Mouse (Mus musculus): ENCODE results near the gene Ttc6.

Ttc6 gene

GRCm38 (mm10) chr12:57662986-57663674 is 99.2 kb downstream of the Ttc6 start:
- DNase-seq (ENCODE audit: low spot score in 2 of 2), result no peak

GRCm38 (mm10) chr12:57672414-57672813 is 108.5 kb downstream of the Ttc6 start:
- DNase-seq (ENCODE audit: low spot score in 2 of 2), result no peak

- DNase-seq (ENCODE audit: low spot score in 2 of 2), result no peak
These were observed 121.1 kb downstream of the Ttc6 start for GRCm38 (mm10) chr12:57684967-57685423.

DNA sequence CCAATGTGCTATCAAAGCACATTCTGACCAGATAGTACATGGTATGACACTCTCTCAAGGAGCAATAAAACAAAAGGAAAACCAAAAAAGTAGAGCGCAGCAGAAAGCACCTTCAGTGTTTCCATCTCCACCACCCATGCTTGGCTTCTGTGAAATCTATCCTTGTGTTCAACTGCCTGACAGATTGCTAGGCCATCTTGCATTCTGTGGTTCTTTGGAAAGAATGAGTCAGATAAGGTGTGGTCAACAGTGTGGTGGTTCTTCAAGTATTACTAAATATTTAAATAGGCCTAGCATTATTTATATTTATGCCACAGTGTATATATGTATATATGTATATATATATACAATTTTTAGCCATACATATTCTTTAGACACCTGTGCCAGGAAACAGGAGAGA is 146.1 kb downstream of the Ttc6 start:
- DNase-seq (ENCODE audit: low spot score in 2 of 2), result no peak

- no peak for DNase-seq (ENCODE audit: low spot score in 2 of 2)
These were observed 200.8 kb downstream of the Ttc6 start for GRCm38 (mm10) chr12:57764720-57765119.

DNA sequence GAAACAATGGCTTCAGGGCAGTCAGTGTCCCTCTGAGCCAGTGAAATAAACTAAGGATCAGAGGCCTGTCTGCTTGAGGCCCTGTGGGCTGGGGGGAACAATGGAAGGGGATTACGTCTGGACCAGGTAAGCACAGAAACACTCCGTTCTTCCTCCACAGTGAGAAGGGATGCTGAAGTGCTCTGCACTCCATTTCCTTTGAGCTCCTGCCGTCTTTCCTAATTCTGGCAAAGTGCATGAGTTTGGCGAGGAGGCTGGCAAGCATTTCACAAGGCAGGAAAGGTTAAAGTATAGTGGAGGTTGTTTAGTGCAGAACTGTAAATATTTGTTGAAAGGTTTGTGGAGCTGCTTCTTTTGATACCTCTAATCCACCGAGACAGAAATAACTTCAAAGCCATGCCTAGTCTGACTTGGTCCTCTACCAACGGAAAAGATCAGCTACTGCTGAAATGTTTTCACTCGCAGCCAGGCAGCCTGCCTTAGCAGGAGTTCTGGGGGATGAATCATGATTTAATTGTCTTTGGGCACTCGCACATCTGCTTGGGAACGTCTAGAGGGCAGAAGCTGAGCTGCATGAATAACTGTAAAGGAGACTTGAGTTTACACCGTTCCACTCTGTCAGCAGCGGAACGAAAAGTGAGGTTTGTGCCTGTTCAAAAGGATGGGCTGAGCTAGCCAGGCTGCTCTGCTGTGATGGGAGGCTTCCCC is 212.5 kb downstream of the Ttc6 start:
- DNase-seq (ENCODE audit: low spot score in 2 of 2), result no peak

DNA sequence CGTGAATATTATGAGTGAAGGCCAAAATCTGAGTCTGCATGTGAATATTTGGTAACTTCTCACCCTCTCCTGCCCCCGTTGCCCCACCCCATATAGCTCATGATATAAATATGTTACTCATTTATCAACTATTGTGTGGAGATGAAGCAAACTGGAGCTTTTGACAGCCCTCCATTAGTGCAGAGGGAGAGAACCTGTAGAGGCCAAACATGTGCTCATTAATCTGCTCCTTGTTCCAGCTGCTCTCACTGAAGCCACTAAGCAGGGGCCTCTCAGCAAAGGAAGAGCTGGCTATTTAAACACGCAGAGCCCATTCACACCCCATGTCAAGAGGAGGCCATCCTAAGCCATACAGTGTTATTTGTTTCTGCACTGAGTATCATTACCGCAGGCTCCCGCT is 218.0 kb downstream of the Ttc6 start:
- no peak for DNase-seq (ENCODE audit: low spot score in 2 of 2)

DNA sequence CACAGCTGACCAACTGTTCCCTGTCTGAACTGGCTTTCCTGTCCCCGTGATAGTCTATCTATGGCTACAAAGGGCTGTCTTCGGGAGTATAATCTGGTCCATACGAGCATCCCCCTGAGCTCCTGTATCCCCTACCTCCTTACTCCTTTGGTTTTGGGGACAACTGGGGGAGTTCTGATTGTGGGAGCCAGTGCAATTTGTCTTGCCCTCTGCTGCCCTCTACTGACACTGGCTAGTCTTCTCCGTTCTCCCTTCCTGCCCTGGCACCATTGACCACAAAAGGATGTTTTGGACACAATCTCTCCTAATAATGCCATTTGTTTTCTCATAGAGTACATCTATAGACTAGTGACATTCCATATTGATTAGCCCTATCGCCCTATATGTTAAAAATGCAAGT is 223.6 kb downstream of the Ttc6 start:
- DNase-seq (ENCODE audit: low spot score in 2 of 2), result peak in 1 of 2 experiments; percentile 7
